Mouse (Mus musculus): ENCODE results near the gene Tbc1d30. TPM values are rescaled to one million over a fixed set of nuclear protein-coding genes. Genes with fewer than 3 reads are reported as not detected.

Tbc1d30 gene
- 3.0 and 3.3 TPM in 2 replicates for polyA plus RNA-seq (2014; fragmentation: Nextera tagmentation; extraction: Ambion mirVana)

GRCm38 (mm10) chr10:121351066-121351581 is at the start of gene Tbc1d30:
TSS of gene Tbc1d30 (minus strand) at chr10:121351278.
- H3K4me2 ChIP-seq (ENCODE audit: low read depth, low read length, severe bottlenecking), result peak within 1 kb of the TSS; percentile 87
- ATAC-seq (replicated peaks; ENCODE audit: low FRiP score), result peak; percentile 76
- peak within 1 kb of the TSS; percentile 43 for H3K9ac ChIP-seq (ENCODE audit: low read length)
- DNase-seq (ENCODE audit: low spot score), result peak; percentile 76
- H3K4me1 ChIP-seq (replicated peaks; ENCODE audit: control insufficient read depth, insufficient read depth, low read length), result peaks cover 10% of the 10 kb centered on the region
- H3K27me3 ChIP-seq (ENCODE audit: control insufficient read depth, insufficient read depth, low read length), result peaks cover 16% of the 10 kb centered on the region; the same call in 1 of the 2 replicates
- peak within 1 kb of the TSS; percentile 42 for H3K4me3 ChIP-seq (ENCODE audit: low read depth, low read length)
- H3K9me3 ChIP-seq (ENCODE audit: control insufficient read depth, low read length), result no peaks in the 10 kb centered on the region; the same call in 1 of the 2 replicates
- no peaks in the 10 kb centered on the region for H3K36me3 ChIP-seq (ENCODE audit: control insufficient read depth, insufficient read depth, low read length)
- H3K27ac ChIP-seq (ENCODE audit: low read depth, low read length), result no peak within 1 kb of the TSS
- under 1% methylated on average over 60 of the region's 61 CpGs for WGBS

DNA sequence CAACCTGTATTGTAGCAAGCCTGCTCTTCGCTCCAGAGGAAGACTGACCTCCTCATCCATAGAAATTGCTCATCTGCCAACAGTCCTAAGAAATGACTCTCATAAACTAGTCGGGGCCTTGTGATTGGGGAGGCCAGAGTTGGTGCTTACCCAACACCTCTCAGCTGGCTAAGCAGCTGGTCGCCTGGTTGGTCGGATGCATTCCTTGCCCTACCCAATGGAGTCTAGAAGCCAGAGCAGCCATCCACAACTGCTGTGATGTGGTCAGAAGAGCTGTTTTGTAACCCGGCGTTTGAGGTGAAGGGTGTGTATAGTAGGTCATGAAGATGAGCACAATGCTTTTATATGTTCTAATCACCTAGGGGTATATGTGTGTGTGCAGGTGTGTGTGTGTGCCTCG is 47.5 kb upstream of the Tbc1d30 start:
- Histone ChIP-seq H3K27ac (ENCODE audit: low read depth, low read length) (no peak overlapping the region), H3K36me3 (ENCODE audit: control insufficient read depth, insufficient read depth, low read length) (no peaks in the 10 kb centered on the region; the same call in 1 of the 2 replicates), H3K4me3 (ENCODE audit: low read depth, low read length) (no peak overlapping the region), H3K4me1 (replicated peaks; ENCODE audit: control insufficient read depth, insufficient read depth, low read length) (no peaks in the 10 kb centered on the region), H3K9me3 (ENCODE audit: control insufficient read depth, low read length) (no peaks in the 10 kb centered on the region), H3K4me2 (ENCODE audit: low read depth, low read length, severe bottlenecking) (no peak overlapping the region), H3K9ac (ENCODE audit: low read length) (no peak overlapping the region), H3K27me3 (ENCODE audit: control insufficient read depth, insufficient read depth, low read length) (no peaks in the 10 kb centered on the region)
- no peak for ATAC-seq (replicated peaks; ENCODE audit: low FRiP score)
- 94% methylated on average over 7 of the region's 7 CpGs for WGBS
- no peak for DNase-seq (ENCODE audit: low spot score)

- no peak for DNase-seq (ENCODE audit: low spot score)
- WGBS, result 90% methylated on average over 20 of the region's 20 CpGs
- Histone ChIP-seq H3K36me3 (ENCODE audit: control insufficient read depth, insufficient read depth, low read length) (no peaks in the 10 kb centered on the region; the same call in none of the 2 replicates), H3K4me2 (ENCODE audit: low read depth, low read length, severe bottlenecking) (no peak overlapping the region), H3K27me3 (ENCODE audit: control insufficient read depth, insufficient read depth, low read length) (no peaks in the 10 kb centered on the region), H3K9ac (ENCODE audit: low read length) (no peak overlapping the region), H3K4me1 (replicated peaks; ENCODE audit: control insufficient read depth, insufficient read depth, low read length) (no peaks in the 10 kb centered on the region), H3K4me3 (ENCODE audit: low read depth, low read length) (no peak overlapping the region), H3K9me3 (ENCODE audit: control insufficient read depth, low read length) (no peaks in the 10 kb centered on the region), H3K27ac (ENCODE audit: low read depth, low read length) (no peak overlapping the region)
- no peak for ATAC-seq (replicated peaks; ENCODE audit: low FRiP score)
These were observed 44.6 kb upstream of the Tbc1d30 start for GRCm38 (mm10) chr10:121395542-121396176.

DNA sequence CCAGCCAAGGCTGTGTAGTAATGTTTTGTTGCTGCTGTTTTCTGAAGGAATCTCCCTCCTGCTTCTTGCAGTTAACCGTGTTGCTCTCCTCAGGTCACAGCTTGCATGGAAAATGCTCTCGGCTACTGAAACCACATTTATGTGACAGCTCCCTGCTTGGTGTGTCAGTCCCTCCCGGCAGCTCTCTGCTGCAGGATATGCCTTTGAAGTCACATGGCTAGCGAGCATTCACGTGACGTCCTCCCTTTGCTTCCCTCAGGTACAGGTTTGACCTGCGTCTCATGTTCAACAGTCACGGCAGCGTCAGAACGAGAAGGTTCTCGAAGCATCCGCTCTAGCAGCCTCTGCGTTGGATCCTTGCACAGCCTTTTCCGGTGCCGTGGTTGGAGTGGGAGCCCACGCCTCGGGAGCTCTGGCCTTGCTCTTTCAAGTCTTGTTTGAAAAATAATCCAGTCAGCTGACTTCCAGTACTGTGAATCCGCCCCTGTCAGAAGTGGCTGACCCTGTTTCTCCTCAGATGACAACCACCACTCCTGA is 43.8 kb upstream of the Tbc1d30 start:
- 93% methylated on average over 18 of the region's 18 CpGs for WGBS
- H3K36me3 ChIP-seq (ENCODE audit: control insufficient read depth, insufficient read depth, low read length), result no peaks in the 10 kb centered on the region; the same call in none of the 2 replicates
- ATAC-seq (replicated peaks; ENCODE audit: low FRiP score) (no peak), DNase-seq (ENCODE audit: low spot score) (no peak)
- no peak overlapping the region for H3K4me3 ChIP-seq (ENCODE audit: low read depth, low read length)
- no peak overlapping the region for H3K4me2 ChIP-seq (ENCODE audit: low read depth, low read length, severe bottlenecking)
- H3K9me3 ChIP-seq (ENCODE audit: control insufficient read depth, low read length), result no peaks in the 10 kb centered on the region
- H3K27ac ChIP-seq (ENCODE audit: low read depth, low read length), result no peak overlapping the region
- H3K9ac ChIP-seq (ENCODE audit: low read length), result no peak overlapping the region
- H3K4me1 ChIP-seq (replicated peaks; ENCODE audit: control insufficient read depth, insufficient read depth, low read length), result no peaks in the 10 kb centered on the region
- H3K27me3 ChIP-seq (ENCODE audit: control insufficient read depth, insufficient read depth, low read length), result no peaks in the 10 kb centered on the region

DNA sequence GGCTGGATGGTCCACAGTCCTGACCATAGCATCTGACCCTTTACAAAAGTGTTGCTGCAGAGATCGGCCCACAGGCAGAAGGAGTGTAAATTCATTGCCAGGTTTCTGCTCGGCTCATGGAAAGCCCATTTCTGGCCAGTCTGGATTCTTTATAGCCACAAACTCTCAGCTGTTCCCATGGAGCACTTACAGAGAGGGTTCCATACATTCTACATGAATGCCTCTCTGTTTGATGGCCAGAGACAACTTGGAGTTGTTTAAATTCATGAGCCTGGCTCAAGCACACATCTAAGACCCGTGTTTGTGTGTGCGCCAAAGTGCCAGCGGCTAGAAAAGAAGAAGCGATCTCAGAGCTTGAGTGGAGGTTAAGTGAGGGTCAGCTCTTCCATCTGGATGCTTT is 43.2 kb upstream of the Tbc1d30 start:
- H3K4me3 ChIP-seq (ENCODE audit: low read depth, low read length), result no peak overlapping the region
- no peaks in the 10 kb centered on the region for H3K27me3 ChIP-seq (ENCODE audit: control insufficient read depth, insufficient read depth, low read length)
- no peak overlapping the region for H3K4me2 ChIP-seq (ENCODE audit: low read depth, low read length, severe bottlenecking)
- no peak overlapping the region for H3K9ac ChIP-seq (ENCODE audit: low read length)
- no peak for ATAC-seq (replicated peaks; ENCODE audit: low FRiP score)
- no peak for DNase-seq (ENCODE audit: low spot score)
- no peak overlapping the region for H3K27ac ChIP-seq (ENCODE audit: low read depth, low read length)
- no peaks in the 10 kb centered on the region for H3K9me3 ChIP-seq (ENCODE audit: control insufficient read depth, low read length)
- H3K36me3 ChIP-seq (ENCODE audit: control insufficient read depth, insufficient read depth, low read length), result no peaks in the 10 kb centered on the region; the same call in none of the 2 replicates
- 89% methylated on average over 6 of the region's 6 CpGs for WGBS
- no peaks in the 10 kb centered on the region for H3K4me1 ChIP-seq (replicated peaks; ENCODE audit: control insufficient read depth, insufficient read depth, low read length)

DNA sequence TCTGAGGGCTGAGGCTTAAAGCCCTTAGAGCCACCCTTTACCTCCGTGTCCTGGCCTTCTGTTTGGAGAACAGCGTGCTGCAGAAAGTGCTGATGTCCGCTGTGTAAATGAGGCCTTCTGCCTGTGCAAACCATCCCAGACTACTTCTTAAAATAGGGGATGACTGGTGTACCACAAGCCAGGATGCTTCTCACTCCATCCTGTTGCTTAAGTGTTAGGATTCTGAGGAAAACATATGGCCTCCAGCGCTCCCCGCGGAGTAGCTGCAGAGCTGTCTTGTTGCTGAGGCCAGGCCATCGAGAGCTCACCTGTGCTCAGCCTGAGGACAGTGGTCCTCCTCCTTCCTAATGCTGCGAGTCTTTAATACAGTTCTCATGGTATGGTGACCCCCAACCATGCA is 40.8 kb upstream of the Tbc1d30 start:
- no peak overlapping the region for H3K9ac ChIP-seq (ENCODE audit: low read length)
- no peak overlapping the region for H3K27ac ChIP-seq (ENCODE audit: low read depth, low read length)
- DNase-seq (ENCODE audit: low spot score) (no peak), ATAC-seq (replicated peaks; ENCODE audit: low FRiP score) (no peak)
- no peaks in the 10 kb centered on the region; the same call in none of the 2 replicates for H3K36me3 ChIP-seq (ENCODE audit: control insufficient read depth, insufficient read depth, low read length)
- no peaks in the 10 kb centered on the region for H3K27me3 ChIP-seq (ENCODE audit: control insufficient read depth, insufficient read depth, low read length)
- 96% methylated on average over 8 of the region's 8 CpGs for WGBS
- H3K4me1 ChIP-seq (replicated peaks; ENCODE audit: control insufficient read depth, insufficient read depth, low read length), result no peaks in the 10 kb centered on the region
- H3K9me3 ChIP-seq (ENCODE audit: control insufficient read depth, low read length), result no peaks in the 10 kb centered on the region
- no peak overlapping the region for H3K4me2 ChIP-seq (ENCODE audit: low read depth, low read length, severe bottlenecking)
- no peak overlapping the region for H3K4me3 ChIP-seq (ENCODE audit: low read depth, low read length)

DNA sequence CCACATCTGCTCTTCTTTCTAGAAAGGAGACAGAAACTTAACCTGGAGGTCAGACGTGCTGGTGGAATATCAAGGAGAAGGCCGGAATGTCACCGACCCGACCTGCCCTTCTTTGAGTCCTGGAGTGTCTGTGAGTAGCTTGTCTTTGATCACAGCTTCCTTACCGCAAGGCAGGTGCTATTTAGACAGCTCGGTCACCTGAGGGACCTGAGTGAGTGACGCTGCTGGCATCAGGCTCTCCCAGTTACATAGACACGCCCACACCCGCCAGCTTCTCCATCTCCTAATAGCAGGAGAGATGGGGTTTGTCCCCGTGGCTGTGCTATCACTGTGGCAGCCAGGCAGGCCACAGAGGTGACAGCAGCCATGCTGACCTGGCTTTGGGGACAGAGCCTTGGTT is 39.5 kb upstream of the Tbc1d30 start:
- no peaks in the 10 kb centered on the region; the same call in none of the 2 replicates for H3K36me3 ChIP-seq (ENCODE audit: control insufficient read depth, insufficient read depth, low read length)
- DNase-seq (ENCODE audit: low spot score), result no peak
- H3K4me1 ChIP-seq (replicated peaks; ENCODE audit: control insufficient read depth, insufficient read depth, low read length), result no peaks in the 10 kb centered on the region
- no peak overlapping the region for H3K9ac ChIP-seq (ENCODE audit: low read length)
- no peaks in the 10 kb centered on the region for H3K9me3 ChIP-seq (ENCODE audit: control insufficient read depth, low read length)
- no peak overlapping the region for H3K4me2 ChIP-seq (ENCODE audit: low read depth, low read length, severe bottlenecking)
- no peak overlapping the region for H3K4me3 ChIP-seq (ENCODE audit: low read depth, low read length)
- WGBS, result 81% methylated on average over 10 of the region's 10 CpGs
- no peaks in the 10 kb centered on the region for H3K27me3 ChIP-seq (ENCODE audit: control insufficient read depth, insufficient read depth, low read length)
- no peak for ATAC-seq (replicated peaks; ENCODE audit: low FRiP score)
- no peak overlapping the region for H3K27ac ChIP-seq (ENCODE audit: low read depth, low read length)

DNA sequence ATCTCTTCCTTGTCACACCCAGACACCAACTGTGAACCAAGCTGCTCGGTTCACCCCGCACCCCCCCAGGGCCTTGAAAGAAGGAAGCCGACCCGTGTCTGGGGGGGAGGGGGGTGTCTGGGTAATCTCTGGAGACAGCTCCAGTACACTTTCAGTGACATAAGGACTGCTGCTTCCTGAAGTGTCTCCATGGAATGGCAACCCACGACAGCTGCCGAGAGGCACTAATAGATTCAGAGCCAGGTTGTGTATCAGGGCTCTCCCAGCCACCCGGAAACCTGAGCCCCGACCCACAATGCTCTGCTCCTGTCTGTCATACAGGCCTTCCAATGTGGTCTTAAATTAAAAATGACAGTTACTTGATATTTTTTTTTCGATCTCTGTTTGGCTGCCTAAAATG is 35.3 kb upstream of the Tbc1d30 start:
- Histone ChIP-seq H3K27ac (ENCODE audit: low read depth, low read length) (no peak overlapping the region), H3K9ac (ENCODE audit: low read length) (no peak overlapping the region), H3K4me2 (ENCODE audit: low read depth, low read length, severe bottlenecking) (no peak overlapping the region), H3K27me3 (ENCODE audit: control insufficient read depth, insufficient read depth, low read length) (no peaks in the 10 kb centered on the region), H3K36me3 (ENCODE audit: control insufficient read depth, insufficient read depth, low read length) (peaks cover 3% of the 10 kb centered on the region; the same call in 1 of the 2 replicates), H3K4me3 (ENCODE audit: low read depth, low read length) (no peak overlapping the region), H3K9me3 (ENCODE audit: control insufficient read depth, low read length) (no peaks in the 10 kb centered on the region), H3K4me1 (replicated peaks; ENCODE audit: control insufficient read depth, insufficient read depth, low read length) (no peaks in the 10 kb centered on the region)
- WGBS, result 84% methylated on average over 9 of the region's 9 CpGs
- no peak for DNase-seq (ENCODE audit: low spot score)
- ATAC-seq (replicated peaks; ENCODE audit: low FRiP score), result no peak
